Mouse (Mus musculus) spleen, adult 18-20 months (tissue): ENCODE results near the gene Rhot2.
"Not testable (repeated sequence)": the region's sequence is repeated elsewhere in the genome, so short reads cannot be mapped to it uniquely, and the experiment has no call there.

ENCODE experiments used
- DNase-seq, 2 experiments: peaks; one replicate each; pipeline ENCODE4 v3.0.0; 2022; ENCODE audit warnings: mixed read lengths in 2 of 2

Gene Rhot2

GRCm38 (mm10) chr17:25874148-25874720 is 29.6 kb upstream of the Rhot2 start:
- DNase-seq, result no peak

DNA sequence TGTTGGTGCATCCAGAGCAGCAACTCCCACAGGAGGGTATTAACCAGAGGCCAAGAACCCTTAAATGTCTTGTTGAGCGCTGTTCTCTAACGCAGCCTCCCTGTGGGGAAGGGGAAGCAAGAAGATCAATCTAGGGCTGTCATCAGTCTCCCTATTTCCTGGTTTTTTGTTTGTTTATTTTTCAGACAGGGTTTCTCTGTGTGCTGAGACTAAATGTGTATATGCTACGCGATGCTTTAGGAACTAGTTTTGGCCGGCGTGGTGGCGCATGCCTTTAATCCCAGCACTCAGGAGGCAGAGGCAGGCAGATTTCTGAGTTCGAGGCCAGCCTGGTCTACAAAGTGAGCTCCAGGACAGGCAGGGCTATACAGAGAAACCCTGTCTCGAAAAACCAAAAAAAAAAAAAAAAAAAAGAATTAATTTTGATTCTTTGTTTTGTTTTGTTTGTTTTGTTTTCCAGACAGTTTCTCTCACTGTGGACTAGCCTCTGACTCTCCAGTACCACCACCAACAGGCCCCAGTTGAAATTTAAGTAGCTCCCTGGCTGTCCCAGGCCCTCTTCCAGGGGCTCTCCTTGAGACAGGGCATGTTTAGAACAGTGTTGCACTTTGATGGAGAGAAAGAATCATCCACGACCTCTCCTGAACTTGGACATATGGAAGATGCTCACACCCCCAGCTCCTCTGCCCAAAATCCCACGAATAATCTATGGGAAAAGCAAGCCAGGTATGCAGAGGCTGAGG is 28.9 kb upstream of the Rhot2 start:
- DNase-seq, result no peak

GRCm38 (mm10) chr17:25872676-25873075 is 28.0 kb upstream of the Rhot2 start:
- no peak for DNase-seq

- not testable (repeated sequence) for DNase-seq
Observed at GRCm38 (mm10) chr17:25871566-25871965, 26.9 kb upstream of the Rhot2 start.

- DNase-seq, result no peak
Observed at GRCm38 (mm10) chr17:25869954-25870353, 25.3 kb upstream of the Rhot2 start.

GRCm38 (mm10) chr17:25869498-25869897 is 24.8 kb upstream of the Rhot2 start:
- DNase-seq, result no peak

DNA sequence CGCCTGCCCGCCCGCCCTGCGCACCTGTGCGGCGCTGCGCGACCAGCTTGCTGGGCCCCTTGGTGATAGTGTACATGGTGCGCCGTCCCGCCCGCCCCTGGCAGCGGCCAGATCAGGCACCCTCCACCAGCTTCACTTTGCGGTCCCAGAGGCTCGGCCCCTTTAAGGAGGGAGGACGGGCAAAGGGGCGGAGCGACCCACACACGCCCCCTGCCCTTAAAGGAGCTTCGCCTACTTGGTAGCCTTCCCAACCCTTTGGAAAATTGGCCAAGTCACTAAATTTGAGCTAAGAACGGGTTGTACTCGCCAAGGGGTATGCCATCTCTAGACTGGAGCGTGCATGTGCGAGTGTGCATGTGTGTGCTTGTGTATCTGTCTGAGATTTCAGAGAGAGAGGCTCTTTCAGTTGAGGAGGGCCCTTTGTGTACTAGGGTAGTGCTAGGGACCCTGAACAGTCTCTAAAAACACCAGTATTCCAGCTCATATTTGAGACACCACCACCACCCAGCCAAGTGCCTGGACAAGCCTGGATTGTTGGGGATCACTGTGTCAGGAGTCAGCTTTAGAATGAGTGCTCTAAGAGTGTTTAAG is 24.0 kb upstream of the Rhot2 start, which contains the start of gene Mcrip2:
Gene Mcrip2, minus strand, starts transcription at position 164 of the 591 bp plus-strand sequence.
- DNase-seq, result peak; percentile 56 to 68

DNA sequence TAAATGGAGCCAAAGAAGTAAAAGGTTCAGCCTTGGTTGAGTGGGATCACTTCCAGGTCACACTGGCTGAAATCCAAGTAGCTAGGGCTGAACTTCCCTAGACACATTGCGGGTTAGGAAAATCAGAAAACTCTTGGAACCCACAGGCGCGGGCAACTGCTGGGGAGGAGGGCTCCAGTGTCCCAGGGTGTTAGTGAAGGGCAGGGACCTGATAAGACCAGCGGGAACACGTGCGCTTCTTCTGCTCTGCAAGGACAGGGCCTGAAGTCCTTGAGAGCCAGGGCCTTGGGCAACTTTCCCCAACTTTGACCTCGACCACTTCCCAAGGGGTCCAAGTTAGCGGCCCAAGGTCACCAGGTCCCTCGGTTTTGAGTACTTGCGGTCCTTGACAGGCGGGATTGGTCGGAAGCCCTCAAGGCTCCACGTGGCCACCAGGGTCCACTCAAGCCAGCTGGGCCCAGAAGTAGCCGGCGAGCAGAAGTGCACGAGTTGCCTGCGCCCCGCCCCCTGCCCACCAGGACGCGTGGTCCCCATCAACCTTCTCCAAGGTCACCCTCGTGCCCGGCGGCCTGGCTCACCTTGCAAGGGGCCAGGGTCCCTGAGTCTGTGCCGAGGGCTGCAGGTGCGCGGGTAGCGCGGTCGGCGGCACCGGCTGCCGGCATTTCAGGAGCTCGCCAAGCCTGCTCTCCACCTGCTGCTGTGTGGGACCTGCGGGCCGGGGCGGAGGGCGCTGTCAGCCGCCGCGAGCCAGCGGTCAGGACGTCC is 23.4 kb upstream of the Rhot2 start:
- peak in 1 of 2 experiments; percentile 15 for DNase-seq

DNA sequence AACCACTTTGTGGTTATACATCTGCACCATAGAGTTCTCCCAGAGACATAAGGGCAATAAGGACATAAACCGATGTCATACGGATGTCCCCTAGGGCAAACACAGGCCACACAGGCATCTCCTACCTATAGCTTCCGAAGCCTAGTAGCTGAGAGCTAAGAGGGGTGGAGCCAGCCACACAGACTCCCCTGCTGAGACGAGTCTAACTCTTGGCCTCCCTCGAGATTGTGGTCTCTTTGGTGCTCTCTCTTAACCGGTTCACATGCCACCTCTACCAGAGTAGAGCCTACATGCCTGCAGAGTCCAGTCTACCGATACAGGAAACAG is 22.8 kb upstream of the Rhot2 start:
- DNase-seq, result no peak

DNA sequence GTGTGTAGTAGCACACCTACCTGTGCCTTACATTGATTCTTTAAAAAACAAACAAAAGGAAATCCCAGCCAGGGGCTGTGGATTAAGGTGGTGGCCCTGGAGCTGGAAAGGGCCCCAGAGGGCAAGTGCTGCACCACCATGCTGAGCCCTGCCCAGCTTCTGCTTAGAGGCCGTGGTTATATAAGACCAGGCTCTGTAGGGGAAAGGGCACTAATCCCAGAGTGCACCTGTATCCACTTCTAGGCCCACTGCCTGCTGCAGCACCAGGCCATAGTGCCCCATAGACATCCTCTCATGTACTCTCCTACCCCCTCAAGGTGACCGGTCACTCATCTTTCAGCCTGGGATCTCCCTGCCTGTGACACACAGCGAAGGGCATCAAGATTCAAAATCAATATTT is 21.5 kb upstream of the Rhot2 start:
- DNase-seq, result no peak

DNA sequence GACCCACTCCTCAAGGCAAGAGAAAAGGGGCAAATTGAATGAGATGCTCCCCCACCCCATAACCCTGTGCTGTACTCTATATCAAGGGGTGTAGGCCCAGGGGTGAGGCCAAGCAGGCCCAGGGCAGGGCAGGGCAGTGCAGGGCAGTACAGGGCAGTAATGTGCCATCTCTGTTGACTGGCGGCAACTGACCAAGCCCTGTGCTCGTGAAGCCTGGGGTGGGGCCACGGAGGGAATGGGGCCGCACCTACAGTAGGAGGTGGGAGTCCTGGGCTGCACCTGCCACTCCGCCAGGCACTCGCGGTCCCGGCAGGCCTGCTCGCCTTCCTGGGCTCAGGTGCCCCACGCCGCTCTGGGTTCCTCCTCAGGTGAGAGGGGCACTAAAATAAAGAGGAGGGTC is 20.6 kb upstream of the Rhot2 start:
- DNase-seq, result no peak

- DNase-seq, result no peak
Observed at GRCm38 (mm10) chr17:25864311-25864710, 19.7 kb upstream of the Rhot2 start.

DNA sequence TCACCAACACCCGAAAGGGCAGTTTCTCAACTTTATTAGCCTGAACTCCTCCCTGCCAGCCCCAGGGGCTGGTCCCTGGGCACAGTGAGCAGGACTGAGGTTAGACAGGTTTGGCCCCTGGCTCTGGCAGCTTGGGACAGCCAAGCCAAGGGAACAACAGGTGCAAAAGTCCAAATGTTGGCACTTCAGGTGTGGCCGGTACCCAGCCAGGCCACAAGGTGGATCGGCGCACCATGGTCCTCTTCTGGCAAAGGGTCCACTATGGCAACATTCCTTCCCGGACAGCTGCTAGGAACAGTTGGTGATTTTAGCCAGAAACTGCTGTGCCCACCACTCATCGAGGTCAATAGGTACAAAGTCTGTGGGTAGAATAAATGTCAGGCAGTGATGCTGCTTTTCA is 19.0 kb upstream of the Rhot2 start:
- DNase-seq, result no peak

GRCm38 (mm10) chr17:25861704-25862612 is 17.3 kb upstream of the Rhot2 start:
- DNase-seq, result no peak

DNA sequence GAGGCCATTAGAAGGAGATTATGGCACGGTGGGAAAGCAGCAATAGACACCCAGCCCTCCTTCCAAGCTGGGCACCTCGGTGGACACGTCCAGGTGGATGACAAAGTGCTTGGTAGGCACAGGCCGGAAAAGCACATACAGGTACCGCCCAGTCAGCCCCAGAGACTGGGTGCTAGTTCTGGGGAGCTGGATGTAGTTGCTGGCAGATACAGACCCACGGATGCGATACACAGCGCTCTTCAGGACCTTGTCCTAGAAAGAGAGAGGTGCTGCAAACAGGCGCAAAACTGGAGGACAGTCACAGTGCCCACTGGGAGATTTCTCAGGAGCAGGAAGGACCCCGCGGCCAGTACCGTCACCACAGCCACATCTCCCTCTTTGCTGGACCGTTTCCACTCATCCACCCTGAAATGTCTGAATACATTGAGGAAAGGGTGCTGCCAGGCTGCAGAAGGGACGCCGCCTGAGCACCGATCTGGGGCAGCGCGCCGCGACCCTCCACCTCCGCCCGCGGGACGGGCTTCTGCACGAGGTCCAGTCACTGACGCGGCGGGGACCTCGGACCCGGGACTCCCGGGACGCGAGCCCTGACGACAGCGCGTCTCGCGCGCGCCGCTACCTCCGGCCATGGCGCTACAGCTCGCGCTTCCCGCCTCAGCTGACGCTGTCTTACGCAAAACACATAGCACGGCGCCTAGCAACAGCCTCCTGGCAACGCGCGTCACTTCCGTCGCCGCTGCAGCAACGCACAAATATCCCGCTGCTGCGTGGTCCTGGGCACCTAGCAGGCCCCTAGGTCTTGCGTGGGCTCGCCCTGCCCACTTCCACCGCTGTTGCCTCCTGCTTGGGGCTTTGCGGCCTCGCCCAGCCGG is 16.4 kb upstream of the Rhot2 start, which contains the start of gene Wdr90:
Gene Wdr90, minus strand, starts transcription at position 670 of the 872 bp plus-strand sequence.
- peak; percentile 80 to 83 for DNase-seq

DNA sequence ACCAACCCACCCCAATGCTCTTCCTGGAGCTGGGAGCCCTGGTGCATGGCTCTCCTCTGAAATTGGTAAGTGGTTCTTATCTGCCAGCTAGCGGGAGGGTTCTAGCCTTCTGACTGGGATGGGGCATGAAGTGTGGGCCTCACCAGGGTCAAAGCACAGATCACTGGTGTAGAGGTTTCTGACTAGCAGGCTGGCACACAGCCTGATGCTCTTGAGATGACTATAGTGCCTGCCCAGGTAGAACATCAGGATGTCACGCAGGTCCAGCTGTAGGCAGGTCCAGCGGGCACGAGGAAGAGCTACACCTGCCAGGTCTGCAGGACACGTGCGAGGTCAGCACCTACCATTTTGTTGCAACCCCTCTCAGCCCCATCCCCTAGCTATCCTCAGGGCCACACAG is 15.6 kb upstream of the Rhot2 start:
- no peak for DNase-seq

DNA sequence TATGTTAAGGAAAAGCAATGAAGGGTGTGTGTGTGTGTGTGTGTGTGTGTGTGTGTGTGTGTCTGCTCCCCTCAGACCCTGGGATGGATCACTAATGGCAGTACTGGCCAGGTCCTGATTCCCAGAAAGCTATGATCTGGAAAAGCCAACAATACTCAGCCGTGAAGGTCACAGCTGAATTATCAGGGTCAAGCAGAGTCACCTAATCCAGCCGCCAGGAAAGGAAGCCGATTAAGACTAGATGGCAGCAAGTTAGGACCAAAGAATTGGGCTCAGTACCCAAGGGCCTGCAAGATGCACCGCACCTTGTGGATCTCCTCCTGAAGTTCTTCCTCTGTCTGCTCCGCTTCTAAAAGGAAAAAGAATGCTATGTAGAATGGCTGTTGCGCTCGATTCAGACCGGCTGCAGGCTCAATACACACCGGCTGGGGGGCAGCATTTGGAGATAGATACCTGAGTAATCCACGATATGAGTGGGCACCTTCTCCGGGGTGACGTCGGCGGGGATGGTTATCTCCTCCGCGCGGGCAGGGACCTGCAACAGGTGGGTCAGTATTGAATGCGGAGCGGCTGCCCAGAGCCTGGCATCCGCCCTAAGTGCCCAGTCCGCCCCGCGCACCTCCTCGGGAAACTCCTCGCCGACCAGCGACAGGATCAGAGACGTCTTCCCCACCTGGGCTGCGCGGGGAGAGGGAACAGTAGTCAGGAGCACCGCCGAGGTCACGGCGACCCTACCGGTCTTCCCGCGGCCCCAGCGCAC is 835 bp downstream of the Rhot2 start:
- DNase-seq, result no peak

- DNase-seq, result no peak
Observed at GRCm38 (mm10) chr17:25843122-25843521, 1.5 kb downstream of the Rhot2 start.

DNA sequence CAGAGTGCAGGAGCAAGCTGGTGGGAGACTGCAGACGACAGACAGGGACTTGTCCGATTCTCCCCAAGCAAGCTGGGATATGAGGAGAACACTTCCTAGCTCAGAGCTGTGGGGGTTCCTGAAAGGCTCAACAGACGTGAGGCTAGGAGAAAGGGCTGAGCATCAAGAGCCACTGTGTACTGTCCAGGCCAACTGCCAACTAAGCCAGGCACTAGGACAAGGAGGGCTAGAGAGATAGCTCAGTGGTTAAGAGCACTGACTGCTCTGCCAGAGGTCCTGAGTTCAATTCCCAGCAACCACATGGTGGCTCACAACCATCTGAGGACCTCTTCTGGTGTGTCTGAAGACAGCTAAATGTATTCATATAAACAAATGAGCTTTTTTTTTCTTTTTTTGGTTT is 2.1 kb downstream of the Rhot2 start:
- no peak for DNase-seq

- no peak for DNase-seq
Observed at GRCm38 (mm10) chr17:25841117-25841880, 3.4 kb downstream of the Rhot2 start, which contains the start of gene Gm20683. Gene Gm20683 (minus strand): TSS chr17:25841763.
